Mouse (Mus musculus) lung, adult 2 months (tissue): ENCODE results near the gene Xkr8. TPM values are rescaled to one million over a fixed set of nuclear protein-coding genes. Genes with fewer than 3 reads are reported as not detected.

Source experiments
- DNase-seq: peaks from one replicate; pipeline ENCODE4 v3.0.0; 2022
- H3K4me1 ChIP-seq: fragments of 200-500 bp; 2 replicates; pipeline ENCODE4 v1.6.1; 2011; ENCODE audit warnings: low read length; ENCODE audit not compliant: control insufficient read depth, insufficient read depth
- H3K4me3 ChIP-seq: fragments of 200-500 bp; replicated peaks from 2 replicates; pipeline ENCODE3; 2011; ENCODE audit warnings: low read depth, mild to moderate bottlenecking, control low read depth, low read length; ENCODE audit errors: extremely low read depth
- CTCF ChIP-seq: fragments of 200-500 bp; IDR thresholded peaks from 2 replicates; pipeline ENCODE4 v1.5.1; 2011; ENCODE audit warnings: mild to moderate bottlenecking, low read length, control low read depth; ENCODE audit not compliant: insufficient read depth
- POLR2A ChIP-seq: fragments of 200-500 bp; IDR thresholded peaks from 2 replicates; pipeline ENCODE4 v1.6.1; 2011; ENCODE audit warnings: low read depth, mild to moderate bottlenecking, control low read depth, low read length, borderline replicate concordance; ENCODE audit errors: extremely low read depth
- WGBS: fragments of 180-500 bp; shearing (Covaris S2); methylation state at CpG from one replicate; pipeline ENCODE4 v1.1.7; 2018; 5-methylcytosine and 5-hydroxymethylcytosine counted together
- polyA plus RNA-seq: library from polyadenylated mRNA; depleted of rRNA; stranded (reverse); fragments of >200 nt; gene quantifications from 2 replicates; pipeline ENCODE4 v1.2.3, GENCODE M21; 2012

The Xkr8 gene
- polyA plus RNA-seq, 1 experiment: 10.4 TPM

DNA sequence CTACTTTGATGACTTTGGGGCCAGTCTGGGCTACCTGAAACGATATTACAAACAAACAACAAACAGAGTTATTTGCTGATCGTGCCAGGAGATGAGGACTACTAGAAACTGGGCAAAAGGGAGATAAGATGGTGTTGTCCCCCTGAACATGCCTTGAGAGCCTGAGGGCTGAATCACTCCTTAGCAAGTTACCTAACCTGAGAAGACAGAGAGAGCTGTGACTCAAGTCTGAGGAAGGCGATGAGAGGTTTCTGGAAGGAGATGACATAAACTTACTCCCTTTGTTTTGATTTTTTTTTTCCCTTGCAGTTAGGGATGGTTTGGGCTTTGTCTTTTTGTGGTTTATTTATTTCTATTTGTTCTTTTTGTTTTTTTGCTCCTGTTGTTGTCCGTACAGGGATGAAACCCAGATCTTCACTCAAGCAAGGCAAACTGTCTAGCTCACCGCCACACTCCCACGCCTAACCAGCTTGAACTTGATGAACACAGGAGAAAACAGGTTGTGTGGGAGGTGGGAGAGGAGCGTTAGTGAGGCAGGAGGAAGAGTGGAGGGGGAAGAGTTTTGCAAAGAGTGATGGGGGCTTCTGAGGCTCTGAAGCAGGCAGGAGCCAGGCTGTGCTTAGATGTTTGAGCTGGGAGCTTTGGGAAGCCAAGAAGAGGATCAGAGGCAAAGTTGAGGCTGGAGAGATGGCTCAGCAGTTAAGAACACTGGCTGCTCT is 25.4 kb upstream of the Xkr8 start:
- 70% methylated on average over 7 of the region's 7 CpGs for WGBS
- no peak for TF ChIP-seq POLR2A
- TF ChIP-seq CTCF: no peak
- Histone ChIP-seq H3K4me3 (no peak overlapping the region), H3K4me1 (no peaks in the 10 kb centered on the region)
- DNase-seq: no peak

DNA sequence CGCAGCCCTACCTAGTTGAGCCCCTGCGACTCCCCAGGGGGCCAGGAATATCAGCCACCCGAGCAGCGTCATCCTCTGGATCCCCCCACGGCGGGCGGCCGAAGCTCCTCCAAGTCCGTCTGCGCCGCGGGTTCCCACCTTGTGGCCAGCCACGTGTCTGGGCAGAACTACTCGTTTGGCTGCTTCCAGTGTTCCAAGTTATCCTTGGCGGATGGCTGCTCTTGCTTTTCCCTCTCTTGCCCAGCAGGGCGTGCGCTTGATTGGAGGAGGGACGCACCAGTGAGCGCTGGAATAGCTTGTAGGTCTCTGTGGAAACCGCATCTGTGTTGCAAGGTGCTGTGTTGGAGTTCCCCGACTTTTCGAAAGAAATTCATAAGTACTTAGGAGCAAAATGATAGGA is 24.6 kb upstream of the Xkr8 start, which contains the start of gene Smpdl3b:
Gene Smpdl3b (minus strand): TSS at position 279 of the 400 bp plus-strand sequence.
- Histone ChIP-seq H3K4me1 (no peaks in the 10 kb centered on the region), H3K4me3 (peak within 1 kb of the TSS; percentile 44)
- peak; percentile 60 for DNase-seq
- peak; percentile 74 for TF ChIP-seq CTCF
- TF ChIP-seq POLR2A: no peak
- WGBS: 1% methylated on average over 22 of the region's 22 CpGs

DNA sequence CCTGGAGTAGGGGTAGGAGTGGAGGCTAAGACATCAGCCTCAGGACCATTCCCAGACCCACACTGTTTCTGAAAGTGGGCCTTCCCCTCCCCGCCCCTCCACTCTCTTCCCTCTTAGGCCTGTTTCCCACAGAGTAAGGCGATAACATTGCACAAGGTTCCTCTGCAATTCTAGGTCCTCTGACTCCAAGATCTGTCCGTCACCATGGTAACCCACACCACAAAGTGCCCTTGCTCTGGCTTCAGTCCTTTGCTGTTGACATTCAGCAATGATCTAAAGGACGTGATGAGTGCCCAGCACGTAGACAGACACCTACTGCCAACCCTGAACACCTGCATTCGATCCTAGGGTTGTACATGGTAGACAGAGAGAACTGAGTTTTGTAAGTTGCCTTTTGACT is 20.6 kb upstream of the Xkr8 start:
- no peak for DNase-seq
- Histone ChIP-seq H3K4me1 (no peaks in the 10 kb centered on the region), H3K4me3 (no peak overlapping the region)
- TF ChIP-seq POLR2A (no peak), CTCF (no peak)
- 66% methylated on average over 6 of the region's 6 CpGs for WGBS

DNA sequence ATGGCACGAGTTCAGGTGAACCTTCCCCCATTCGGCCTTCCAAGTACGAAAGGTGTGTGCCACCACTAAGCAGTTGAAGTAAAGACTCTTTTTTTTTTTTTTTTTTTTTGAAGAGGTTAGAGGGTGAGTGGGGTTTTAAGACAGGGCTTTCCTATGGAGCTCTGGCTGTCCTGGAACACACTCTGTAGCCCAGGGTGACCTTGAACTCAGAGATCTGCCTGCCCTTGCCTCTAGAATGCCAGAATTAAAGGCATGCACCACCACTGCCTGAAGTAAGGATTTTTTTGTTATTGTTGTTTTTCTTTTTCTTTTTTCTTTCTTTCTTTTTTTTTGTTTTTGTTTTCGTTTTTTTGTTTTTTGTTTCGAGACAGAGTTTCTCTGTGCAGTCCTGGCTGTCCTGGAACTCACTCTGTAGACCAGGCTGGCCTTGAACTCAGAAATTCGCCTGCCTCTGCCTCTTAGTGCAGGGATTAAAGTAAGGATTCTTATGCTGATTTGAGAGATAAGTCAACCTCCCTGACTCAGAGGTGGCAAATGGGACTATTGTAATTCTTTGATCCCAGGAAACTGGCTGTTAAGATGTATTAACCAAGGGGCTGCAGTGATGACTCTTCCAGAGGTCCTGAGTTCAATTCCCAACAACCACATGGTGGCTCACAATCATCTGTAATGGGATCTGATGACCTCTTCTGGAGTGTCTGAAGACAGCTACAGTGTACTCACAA is 17.1 kb upstream of the Xkr8 start:
- 83% methylated on average over 6 of the region's 6 CpGs for WGBS
- peaks cover 3% of the 10 kb centered on the region; the same call in 1 of the 2 replicates for H3K4me1 ChIP-seq
- no peak overlapping the region for H3K4me3 ChIP-seq
- no peak for DNase-seq
- TF ChIP-seq CTCF (no peak), POLR2A (no peak)

DNA sequence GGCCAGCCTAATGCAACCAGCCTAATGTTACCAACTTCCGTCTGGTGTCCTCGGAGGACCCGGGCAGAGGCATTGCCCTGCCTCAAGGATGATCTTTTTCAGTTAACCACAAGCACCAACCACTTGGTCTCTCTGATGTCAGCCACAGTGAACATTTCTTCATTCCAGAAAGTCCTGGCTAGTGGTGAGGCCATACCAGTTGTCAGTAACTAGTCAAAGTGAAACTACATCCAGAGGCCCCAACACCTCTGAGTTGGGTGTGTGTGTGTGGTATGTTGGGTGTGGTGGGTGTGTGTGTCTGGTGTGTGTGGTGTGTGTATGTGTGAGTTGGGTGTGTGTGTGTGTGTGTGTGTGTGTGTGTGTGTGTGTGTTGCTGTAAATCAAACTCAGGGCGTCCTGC is 16.4 kb upstream of the Xkr8 start:
- DNase-seq: no peak
- H3K4me3 ChIP-seq: no peak overlapping the region
- WGBS: 91% methylated on average over 4 of the region's 4 CpGs

DNA sequence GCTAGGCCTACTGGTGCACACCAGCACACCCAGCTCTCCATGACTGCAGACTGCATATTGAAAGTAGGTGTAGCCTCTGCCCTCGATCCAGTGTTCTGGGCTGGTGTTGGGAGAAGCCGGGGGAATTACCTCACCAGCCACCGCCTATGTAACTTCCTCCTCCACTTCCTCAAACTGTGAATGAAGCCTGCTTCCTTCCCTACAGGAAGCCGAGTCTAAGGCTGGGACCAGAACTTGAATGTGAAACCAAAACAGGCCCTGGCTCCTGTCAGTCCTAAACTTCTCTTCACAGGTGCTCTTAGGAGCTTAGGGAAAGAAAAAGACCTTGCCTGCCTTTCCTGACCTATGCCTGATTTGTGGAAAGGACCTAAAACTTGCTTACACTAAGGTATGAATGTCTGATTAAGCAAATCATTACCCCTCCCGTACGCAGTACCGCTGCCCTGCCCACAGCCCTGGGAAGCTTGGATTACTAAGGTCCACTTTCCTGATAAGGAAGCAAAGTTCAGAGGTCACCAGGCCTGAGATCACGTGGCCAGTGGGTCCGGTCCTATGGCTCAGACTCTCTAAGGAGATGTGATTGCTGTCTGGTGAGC is 15.4 kb upstream of the Xkr8 start:
- 25% methylated on average over 9 of the region's 9 CpGs for WGBS
- TF ChIP-seq CTCF: no peak
- TF ChIP-seq POLR2A: peak; percentile 56; the same call in 1 of the 2 replicates
- DNase-seq: peak; percentile 46
- Histone ChIP-seq H3K4me3 (peak overlapping the region; percentile 64), H3K4me1 (peaks cover 3% of the 10 kb centered on the region; the same call in 1 of the 2 replicates)

More for the DNA sequence above, 16.4 kb upstream of the Xkr8 start:
- peaks cover 3% of the 10 kb centered on the region; the same call in 1 of the 2 replicates for H3K4me1 ChIP-seq
- TF ChIP-seq CTCF: no peak

DNA sequence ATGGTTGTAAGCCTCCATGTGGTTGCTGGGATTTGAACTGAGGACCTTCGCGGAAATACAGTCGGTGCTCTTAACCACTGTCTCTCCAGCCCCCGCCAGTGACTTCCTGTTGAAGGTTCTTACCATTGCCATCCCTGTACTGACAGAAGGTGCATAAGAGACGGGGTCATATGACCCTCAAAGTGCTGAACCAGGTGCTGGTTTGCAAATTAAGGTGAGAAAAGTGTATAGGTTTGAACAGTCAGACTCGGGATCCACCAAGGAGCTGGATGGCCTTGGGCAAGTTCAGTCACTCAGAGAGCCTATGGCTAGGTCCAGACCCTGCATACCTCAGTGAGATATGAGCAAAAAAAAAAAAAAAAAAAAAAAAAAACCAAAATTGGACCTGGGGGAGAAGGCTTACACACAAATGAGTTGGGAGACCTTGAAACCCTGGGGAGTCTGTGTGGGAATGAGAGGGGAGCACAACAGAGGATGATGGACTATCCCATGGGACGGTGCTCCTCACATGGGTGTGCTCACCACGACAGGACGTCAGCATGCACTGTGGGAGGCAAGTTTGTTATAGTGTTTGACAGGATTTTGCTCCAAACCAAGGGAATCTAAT is 14.7 kb upstream of the Xkr8 start:
- TF ChIP-seq CTCF: no peak
- TF ChIP-seq POLR2A: no peak
- no peak for DNase-seq
- 77% methylated on average over 9 of the region's 9 CpGs for WGBS
- Histone ChIP-seq H3K4me1 (peaks cover 3% of the 10 kb centered on the region; the same call in 1 of the 2 replicates), H3K4me3 (no peak overlapping the region)

DNA sequence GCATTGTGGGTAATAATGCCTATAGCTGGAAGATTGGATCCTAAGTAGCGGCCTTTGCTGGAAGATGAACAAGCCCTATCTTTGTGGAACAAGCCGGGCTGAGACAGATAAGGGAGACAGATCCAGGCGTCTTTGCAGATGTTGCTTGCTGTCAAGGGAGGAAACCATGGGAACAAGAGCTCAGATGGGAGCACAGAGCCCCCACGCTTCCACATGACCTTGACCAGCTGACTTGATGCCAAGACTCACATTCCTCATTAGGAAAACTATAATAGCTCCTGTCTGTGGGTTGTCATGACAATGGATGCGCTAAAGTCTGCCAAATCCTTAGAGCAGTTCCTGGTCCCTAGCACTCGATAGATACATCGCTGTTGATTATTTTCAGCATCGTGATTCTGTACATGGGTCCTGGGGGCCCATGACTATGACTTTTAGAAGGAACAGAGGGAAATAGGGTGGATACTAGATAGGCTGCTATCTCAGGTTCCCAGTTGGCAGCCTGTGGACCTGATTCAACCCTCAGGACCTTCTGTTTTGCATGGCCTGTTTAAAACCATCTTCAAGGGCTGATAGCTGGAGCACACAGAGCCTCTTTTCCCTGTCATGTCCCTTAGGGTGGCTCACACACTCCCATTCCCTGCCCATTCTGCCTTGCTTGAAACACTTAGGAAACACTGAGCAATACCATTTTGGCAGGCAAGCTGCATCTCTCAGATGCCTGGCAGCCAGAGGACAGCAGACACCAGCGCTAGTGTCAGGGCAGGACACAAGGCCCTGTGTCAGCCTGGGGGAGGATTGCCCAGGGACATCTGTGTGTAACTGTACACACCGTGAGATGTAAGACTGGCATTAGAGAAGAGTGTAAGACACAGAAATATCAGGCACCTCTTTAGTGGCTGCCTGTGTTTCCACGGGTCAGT is 11.9 kb upstream of the Xkr8 start:
- no peak for DNase-seq

More for the DNA sequence above, 11.9 kb upstream of the Xkr8 start:
- peaks cover 3% of the 10 kb centered on the region; the same call in 1 of the 2 replicates for H3K4me1 ChIP-seq
- 62% methylated on average over 11 of the region's 11 CpGs for WGBS
- TF ChIP-seq CTCF: no peak
- TF ChIP-seq POLR2A: no peak
- no peak overlapping the region for H3K4me3 ChIP-seq
